Mouse (Mus musculus) MN1 (cell line): ENCODE data around the gene Ube4b.

ENCODE experiments used
- DNase-seq: peaks from one replicate; pipeline ENCODE4 v3.0.0-alpha.2; 2016; ENCODE audit warnings: low spot score

The Ube4b gene

DNA sequence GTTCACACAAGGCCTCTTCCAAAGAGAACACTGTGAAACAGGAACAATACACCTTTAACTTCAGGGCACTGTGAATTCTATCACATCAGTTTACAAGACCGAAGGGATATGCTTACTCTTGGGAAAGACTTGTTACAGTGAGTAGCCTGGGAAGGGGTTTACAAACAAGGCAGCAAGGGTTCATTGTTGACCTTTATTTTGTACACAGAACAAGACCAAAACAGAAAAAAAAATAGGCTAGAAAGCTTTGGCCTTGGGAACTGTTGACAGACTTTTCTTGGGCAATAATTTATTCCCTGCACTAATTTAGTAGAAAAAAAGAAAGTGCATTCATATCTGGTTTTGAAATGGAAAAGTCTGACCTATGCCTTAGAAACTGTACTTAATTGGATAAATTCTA lies 122.1 kb downstream of the Ube4b start:
- no peak for DNase-seq

DNA sequence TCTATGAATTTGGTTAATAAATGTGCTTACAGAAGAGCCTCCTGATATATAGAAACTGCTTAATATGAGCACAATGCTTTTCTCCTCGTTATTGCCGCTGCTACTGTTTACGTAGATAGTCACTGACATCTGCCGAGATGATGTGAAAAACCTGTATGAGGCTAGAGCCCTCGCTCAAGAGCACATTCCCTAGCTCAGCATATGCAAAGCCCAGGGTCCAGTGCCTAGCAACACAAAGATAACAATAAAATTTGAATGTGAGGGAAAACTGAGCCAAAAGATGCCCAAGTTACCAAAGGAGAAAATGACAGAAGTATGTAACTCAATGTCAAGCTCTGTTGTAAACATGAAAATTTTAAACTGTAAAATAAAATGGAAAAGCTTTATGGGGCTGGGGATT lies 123.0 kb downstream of the Ube4b start:
- DNase-seq = no peak

GRCm38 (mm10) chr4:149302751-149303150 lies 123.8 kb downstream of the Ube4b start:
- DNase-seq = no peak

- no peak for DNase-seq
Measured at GRCm38 (mm10) chr4:149302136-149302535, 124.4 kb downstream of the Ube4b start.

DNA sequence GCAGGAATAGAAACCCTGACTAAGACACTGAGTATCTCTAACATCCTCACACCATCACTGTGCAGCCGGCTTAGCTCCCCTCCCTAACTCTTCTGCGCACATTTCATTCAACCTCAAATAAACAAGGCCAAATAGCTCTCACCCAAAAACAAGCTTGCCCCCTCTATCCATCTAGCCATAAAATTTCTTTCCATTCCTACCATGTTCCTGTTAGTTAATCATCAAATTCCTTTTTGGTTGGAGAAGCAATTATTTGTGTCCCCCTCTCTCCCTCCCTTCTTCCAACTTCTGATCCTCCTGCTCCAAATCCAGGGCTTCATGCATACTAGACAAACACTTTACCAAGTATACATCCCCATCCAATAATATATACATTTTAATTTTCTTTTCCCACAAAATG lies 130.0 kb downstream of the Ube4b start:
- no peak for DNase-seq

DNA sequence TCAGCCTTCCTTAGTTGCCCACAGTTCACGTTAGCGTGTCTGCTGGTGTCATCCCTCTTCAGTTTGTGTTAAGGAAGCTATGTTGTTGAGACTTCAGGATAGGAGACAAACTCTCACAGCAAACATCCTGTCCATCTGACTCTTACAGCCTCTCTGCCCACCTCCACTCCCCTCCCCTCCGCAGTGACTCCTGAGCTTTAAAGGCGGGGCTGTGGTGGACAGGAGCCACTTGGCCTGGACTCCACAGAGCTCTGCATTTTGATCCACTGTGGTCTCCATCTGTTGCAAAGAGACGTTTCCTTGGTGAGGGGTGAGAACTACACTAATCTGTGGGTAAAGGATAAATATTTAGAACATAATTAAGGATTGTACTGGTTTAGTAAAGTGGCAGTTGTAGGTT lies 133.6 kb downstream of the Ube4b start:
- DNase-seq = no peak

GRCm38 (mm10) chr4:149291061-149291460 lies 135.5 kb downstream of the Ube4b start:
- no peak for DNase-seq

- no peak for DNase-seq
Measured at GRCm38 (mm10) chr4:149290157-149290750, 136.3 kb downstream of the Ube4b start.

GRCm38 (mm10) chr4:149286287-149287137 lies 140.0 kb downstream of the Ube4b start:
- no peak for DNase-seq

- no peak for DNase-seq
Measured at GRCm38 (mm10) chr4:149285691-149286090, 140.9 kb downstream of the Ube4b start.

DNA sequence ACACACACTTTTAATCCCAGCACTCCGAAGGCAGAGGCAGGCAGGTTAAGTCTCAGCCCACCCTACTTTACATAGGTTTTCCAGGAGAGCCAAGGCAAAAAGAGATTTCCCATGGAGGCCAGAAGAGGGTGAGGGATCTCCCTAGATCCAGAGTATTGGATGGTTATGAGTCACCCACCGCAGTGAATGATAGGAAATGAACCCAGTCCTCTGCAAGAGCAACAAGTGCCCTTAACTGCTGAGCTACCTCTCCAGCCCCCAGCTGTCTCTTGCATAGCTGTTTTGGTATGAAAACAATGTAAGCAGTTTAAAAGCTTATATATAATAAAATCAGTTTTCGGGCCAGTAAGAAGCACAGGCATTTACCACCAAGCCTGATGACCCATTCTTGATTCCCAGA lies 143.5 kb downstream of the Ube4b start:
- DNase-seq = no peak

GRCm38 (mm10) chr4:149282025-149282738 lies 144.4 kb downstream of the Ube4b start:
- DNase-seq = no peak
